Mouse (Mus musculus): ENCODE measurements around the gene Ap3b1.

The Ap3b1 gene

GRCm38 (mm10) chr13:94375526-94376390, 17.0 kb downstream of the Ap3b1 start:
- DNase-seq (ENCODE audit: inconsistent ontology term) = peak; percentile 83

GRCm38 (mm10) chr13:94379006-94379405, 20.2 kb downstream of the Ap3b1 start:
- DNase-seq (ENCODE audit: inconsistent ontology term) = no peak

GRCm38 (mm10) chr13:94381427-94381826, 22.7 kb downstream of the Ap3b1 start:
- no peak for DNase-seq (ENCODE audit: inconsistent ontology term)

- DNase-seq (ENCODE audit: inconsistent ontology term) = peak; percentile 30
Observed at GRCm38 (mm10) chr13:94381829-94382675, 23.3 kb downstream of the Ap3b1 start.

GRCm38 (mm10) chr13:94384931-94385570, 26.3 kb downstream of the Ap3b1 start:
- peak; percentile 8 for DNase-seq (ENCODE audit: inconsistent ontology term)

- DNase-seq (ENCODE audit: inconsistent ontology term) = peak; percentile 9
Observed at GRCm38 (mm10) chr13:94388566-94388965, 29.8 kb downstream of the Ap3b1 start.

- no peak for DNase-seq (ENCODE audit: inconsistent ontology term)
Observed at GRCm38 (mm10) chr13:94389541-94389940, 30.8 kb downstream of the Ap3b1 start.

GRCm38 (mm10) chr13:94392282-94392681, 33.5 kb downstream of the Ap3b1 start:
- DNase-seq (ENCODE audit: inconsistent ontology term) = no peak

GRCm38 (mm10) chr13:94394486-94394885, 35.7 kb downstream of the Ap3b1 start:
- DNase-seq (ENCODE audit: inconsistent ontology term) = no peak

- no peak for DNase-seq (ENCODE audit: inconsistent ontology term)
Observed at GRCm38 (mm10) chr13:94395763-94396162, 37.0 kb downstream of the Ap3b1 start.

GRCm38 (mm10) chr13:94396392-94396920, 37.7 kb downstream of the Ap3b1 start:
- DNase-seq (ENCODE audit: inconsistent ontology term) = no peak

- DNase-seq (ENCODE audit: inconsistent ontology term) = peak; percentile 65
Observed at GRCm38 (mm10) chr13:94398568-94399374, 40.0 kb downstream of the Ap3b1 start.

- DNase-seq (ENCODE audit: inconsistent ontology term) = no peak
Observed at GRCm38 (mm10) chr13:94400465-94400864, 41.7 kb downstream of the Ap3b1 start.

GRCm38 (mm10) chr13:94423600-94423999, 64.8 kb downstream of the Ap3b1 start:
- DNase-seq (ENCODE audit: inconsistent ontology term) = no peak

GRCm38 (mm10) chr13:94429567-94429966, 70.8 kb downstream of the Ap3b1 start:
- DNase-seq (ENCODE audit: inconsistent ontology term) = no peak

GRCm38 (mm10) chr13:94439386-94439785, 80.6 kb downstream of the Ap3b1 start:
- DNase-seq (ENCODE audit: inconsistent ontology term) = peak; percentile 79

GRCm38 (mm10) chr13:94441199-94441598, 82.4 kb downstream of the Ap3b1 start:
- no peak for DNase-seq (ENCODE audit: inconsistent ontology term)

- no peak for DNase-seq (ENCODE audit: inconsistent ontology term)
Observed at GRCm38 (mm10) chr13:94443411-94443810, 84.7 kb downstream of the Ap3b1 start.

- DNase-seq (ENCODE audit: inconsistent ontology term) = no peak
Observed at GRCm38 (mm10) chr13:94445103-94445502, 86.3 kb downstream of the Ap3b1 start.

GRCm38 (mm10) chr13:94447003-94447402, 88.2 kb downstream of the Ap3b1 start:
- DNase-seq (ENCODE audit: inconsistent ontology term) = no peak

- DNase-seq (ENCODE audit: inconsistent ontology term) = no peak
Observed at GRCm38 (mm10) chr13:94449593-94449992, 90.8 kb downstream of the Ap3b1 start.
